Mouse (Mus musculus): ENCODE data around the gene Cct4. TPM values are rescaled to one million over a fixed set of nuclear protein-coding genes. Genes with fewer than 3 reads are reported as not detected.
A peak's percentile ranks its signal among the peaks of the same experiment; 100 is the strongest.

Cct4 gene
- total and polyA plus RNA-seq, 3 experiments, result 387 to 567 (median 552) TPM

GRCm38 (mm10) chr11:22971835-22972709 is 18.2 kb upstream of the Cct4 start, which contains the start of gene Zrsr1 (continued):
- peak; percentile 60; the same call in 1 of the 2 replicates for TF ChIP-seq MYC (IDR thresholded peaks at IDR 0.05; ENCODE audit: low read depth, low read length)
- peak; percentile 81 for TF ChIP-seq NELFE (IDR thresholded peaks at IDR 0.05; ENCODE audit: low read depth, low read length)
- no peak; the same call in 1 of the 2 replicates for TF ChIP-seq MAZ (IDR thresholded peaks at IDR 0.05; ENCODE audit: low read depth, low read length)
- TF ChIP-seq POLR2A (IDR thresholded peaks at IDR 0.05; ENCODE audit: control insufficient read depth in 1 of 2, insufficient read depth in 1 of 2, low read depth in 1 of 2, low read length in 2 of 2, poor library complexity in 1 of 2), result peak; percentile 59 to 82
- TF ChIP-seq ETS1 (IDR thresholded peaks at IDR 0.05; ENCODE audit: low read depth, low read length), result peak; percentile 99
- TF ChIP-seq ZKSCAN1 (IDR thresholded peaks at IDR 0.05; ENCODE audit: low read depth, low read length), result no peak
- TF ChIP-seq ZNF384 (IDR thresholded peaks at IDR 0.05; ENCODE audit: low read depth, low read length), result peak; percentile 32; the same call in 1 of the 2 replicates

GRCm38 (mm10) chr11:22972746-22973526 is 17.4 kb upstream of the Cct4 start:
- Histone ChIP-seq H3K79me2 (ENCODE audit: control insufficient read depth, insufficient read depth, low read length, poor library complexity) (peaks cover 50% of the 10 kb centered on the region), H3K4me3 (ENCODE audit: control insufficient read depth in 1 of 2, insufficient read depth in 1 of 2, low read depth in 2 of 2, low read length in 2 of 2) (peak overlapping the region; percentile 74 to 77), H3K36me3 (ENCODE audit: control insufficient read depth in 1 of 2, insufficient read depth in 2 of 2, low read length in 2 of 2) (peaks cover 0 to 25% of the 10 kb centered on the region in 2 experiments; a peak in 3 of 4 replicates), H3K9ac (ENCODE audit: control insufficient read depth, low read depth, low read length, poor library complexity, severe bottlenecking) (peak overlapping the region; percentile 71), H3K27me3 (ENCODE audit: control insufficient read depth in 1 of 2, insufficient read depth in 2 of 2, low read length in 2 of 2) (no peaks in the 10 kb centered on the region), H3K4me1 (ENCODE audit: control insufficient read depth in 1 of 2, insufficient read depth in 2 of 2, low read length in 2 of 2) (peaks cover 0 to 13% of the 10 kb centered on the region in 2 experiments; a peak in 2 of 4 replicates), H3K27ac (ENCODE audit: control insufficient read depth, low read depth, low read length) (peak overlapping the region; percentile 94), H3K9me3 (replicated peaks; ENCODE audit: insufficient read depth, low read length) (no peaks in the 10 kb centered on the region)
- TF ChIP-seq NRF1 (IDR thresholded peaks at IDR 0.05; ENCODE audit: insufficient read depth, low read depth, low read length, poor library complexity, severe bottlenecking) (peak; percentile 83), ETS1 (IDR thresholded peaks at IDR 0.05; ENCODE audit: low read depth, low read length) (0 out of 2 replicates have a peak, but pooled peaks have one; percentile 58), MAZ (IDR thresholded peaks at IDR 0.05; ENCODE audit: low read depth, low read length) (peak; percentile 78), CHD2 (IDR thresholded peaks at IDR 0.05; ENCODE audit: low read length) (peak; percentile 97), HCFC1 (IDR thresholded peaks at IDR 0.05; ENCODE audit: low read depth, low read length) (peak; percentile 70), MYB (IDR thresholded peaks at IDR 0.05; ENCODE audit: low read depth, low read length) (0 out of 2 replicates have a peak, but pooled peaks have one; percentile 8), TAL1 (IDR thresholded peaks at IDR 0.05; ENCODE audit: low read length) (no peak), CHD1 (IDR thresholded peaks at IDR 0.05; ENCODE audit: low read depth, low read length) (no peak), KAT2A (conservative IDR thresholded peaks at IDR 0.05; ENCODE audit: low read depth, low read length) (no peak; the same call in 1 of the 2 replicates), RCOR1 (IDR thresholded peaks at IDR 0.05; ENCODE audit: low read depth, low read length) (no peak), POLR2AphosphoS2 (IDR thresholded peaks at IDR 0.05; ENCODE audit: low read length) (peak; percentile 81), POLR2AphosphoS5 (IDR thresholded peaks at IDR 0.05; ENCODE audit: borderline replicate concordance, low read depth, low read length) (peak; percentile 80; the same call in 1 of the 2 replicates), MYC (IDR thresholded peaks at IDR 0.05; ENCODE audit: low read depth, low read length) (0 out of 2 replicates have a peak, but pooled peaks have one; percentile 22), SIN3A (IDR thresholded peaks at IDR 0.05; ENCODE audit: low read length) (peak; percentile 57; the same call in 1 of the 2 replicates), EP300 (IDR thresholded peaks at IDR 0.05; ENCODE audit: low read depth in 1 of 2, low read length in 2 of 2) (0 out of 4 replicates have a peak, but pooled peaks of 1 of the 2 experiments have one; percentile 18), ZC3H11A (IDR thresholded peaks at IDR 0.05; ENCODE audit: low read depth, low read length) (no peak), TCF12 (IDR thresholded peaks at IDR 0.05; ENCODE audit: low read depth, low read length) (peak; percentile 2; the same call in 1 of the 2 replicates), MXI1 (IDR thresholded peaks at IDR 0.05; ENCODE audit: low read depth, low read length) (peak; percentile 67), POLR2A (IDR thresholded peaks at IDR 0.05; ENCODE audit: control insufficient read depth in 1 of 2, insufficient read depth in 1 of 2, low read depth in 1 of 2, low read length in 2 of 2, poor library complexity in 1 of 2) (peak; percentile 14 to 59; a peak in 3 of 4 replicates)
- DNase-seq (ENCODE audit: low read depth, low spot score), result peak; percentile 95

Measured in MEL (cell line).